Mouse (Mus musculus) stomach, embryonic 15.5 days (tissue): ENCODE data around the gene Ift140. TPM values are rescaled to one million over a fixed set of nuclear protein-coding genes. Genes with fewer than 3 reads are reported as not detected.

Experiments
- ATAC-seq: fragments of 200-750 bp; cut with Nextera tagmentation; 2 replicates; pipeline ENCODE4 v1.8.0; 2017; ENCODE audit warnings: low read depth, moderate number of reproducible peaks, moderate TSS enrichment; ENCODE audit not compliant: insufficient read depth, low FRiP score
- H3K27ac ChIP-seq: fragments of 300-500 bp; sonication (generic); 2 replicates; pipeline ENCODE4 v1.5.1; 2015; ENCODE audit warnings: mild to moderate bottlenecking, inconsistent platforms
- H3K27me3 ChIP-seq: fragments of 300-500 bp; sonication (generic); replicated peaks from 2 replicates; pipeline ENCODE4 v1.6.1; 2015; ENCODE audit warnings: inconsistent platforms
- H3K36me3 ChIP-seq: fragments of 300-500 bp; sonication (generic); 2 replicates; pipeline ENCODE4 v1.6.1; 2015; ENCODE audit warnings: inconsistent platforms
- H3K4me1 ChIP-seq: fragments of 300-500 bp; sonication (generic); 2 replicates; pipeline ENCODE4 v1.6.1; 2015; ENCODE audit warnings: inconsistent platforms
- H3K4me2 ChIP-seq: fragments of 300-500 bp; sonication (generic); 2 replicates; pipeline ENCODE4 v1.6.1; 2015; ENCODE audit warnings: mild to moderate bottlenecking, inconsistent platforms
- H3K4me3 ChIP-seq: fragments of 300-500 bp; sonication (generic); replicated peaks from 2 replicates; pipeline ENCODE4 v1.5.1; 2015; ENCODE audit warnings: inconsistent platforms
- H3K9ac ChIP-seq: fragments of 300-500 bp; sonication (generic); 2 replicates; pipeline ENCODE4 v1.6.1; 2015; ENCODE audit warnings: inconsistent platforms
- H3K9me3 ChIP-seq: fragments of 300-500 bp; sonication (generic); 2 replicates; pipeline ENCODE4 v1.6.1; 2016; ENCODE audit warnings: inconsistent platforms
- WGBS: fragments of 180-500 bp; shearing (Covaris S2); methylation state at CpG from one replicate; pipeline ENCODE4 v1.1.7; 2015; 5-methylcytosine and 5-hydroxymethylcytosine counted together
- polyA plus RNA-seq: library from polyadenylated mRNA; unstranded; fragments of >200 nt; fragmentation: Nextera tagmentation; extraction: Ambion mirVana; gene quantifications from 2 replicates; pipeline ENCODE4 v1.2.1, GENCODE M21; 2015

Ift140 gene
- 18.9 and 21.6 TPM in 2 replicates for polyA plus RNA-seq

GRCm38 (mm10) chr17:25015655-25016291, at the start of gene Ift140, which contains the start of gene Cramp1l:
TSS of gene Ift140 (plus strand) at chr17:25016085.
TSS of gene Cramp1l (minus strand) at chr17:25015788.
- ATAC-seq = peak; percentile 98
- H3K4me2 ChIP-seq = peak within 1 kb of the TSS; percentile 94
- under 1% methylated on average over 62 of the region's 62 CpGs for WGBS

GRCm38 (mm10) chr17:24987221-24987620, 28.7 kb upstream of the Ift140 start:
- Histone ChIP-seq H3K9me3 (no peaks in the 10 kb centered on the region), H3K27me3 (no peaks in the 10 kb centered on the region), H3K4me3 (no peak overlapping the region), H3K27ac (no peak overlapping the region), H3K4me2 (no peak overlapping the region), H3K4me1 (no peaks in the 10 kb centered on the region), H3K9ac (no peak overlapping the region), H3K36me3 (peaks cover 70% of the 10 kb centered on the region)
- no peak for ATAC-seq
- 89% methylated on average over 6 of the region's 6 CpGs for WGBS

More at GRCm38 (mm10) chr17:25015655-25016291, at the start of gene Ift140, which contains the start of gene Cramp1l:
- Histone ChIP-seq H3K27ac (peak within 1 kb of the TSS; percentile 90), H3K9me3 (no peaks in the 10 kb centered on the region), H3K36me3 (peaks cover 15% of the 10 kb centered on the region), H3K4me1 (peaks cover 15% of the 10 kb centered on the region), H3K9ac (peak within 1 kb of the TSS; percentile 88), H3K27me3 (no peaks in the 10 kb centered on the region), H3K4me3 (peak within 1 kb of the TSS; percentile 97)

- Histone ChIP-seq H3K4me3 (no peak overlapping the region), H3K9ac (no peak overlapping the region), H3K9me3 (no peaks in the 10 kb centered on the region), H3K4me2 (no peak overlapping the region), H3K27ac (no peak overlapping the region), H3K36me3 (peaks cover 63% of the 10 kb centered on the region), H3K27me3 (no peaks in the 10 kb centered on the region), H3K4me1 (no peaks in the 10 kb centered on the region)
- no peak for ATAC-seq
- WGBS = 89% methylated on average over 6 of the region's 6 CpGs
Observed at GRCm38 (mm10) chr17:24994721-24995120, 21.2 kb upstream of the Ift140 start.

- no peak overlapping the region for H3K27ac ChIP-seq
- no peaks in the 10 kb centered on the region for H3K4me1 ChIP-seq
- H3K36me3 ChIP-seq = peaks cover 21% of the 10 kb centered on the region
- no peak overlapping the region for H3K9ac ChIP-seq
- WGBS = 95% methylated on average over 3 of the region's 3 CpGs
- H3K9me3 ChIP-seq = no peaks in the 10 kb centered on the region
- H3K4me2 ChIP-seq = no peak overlapping the region
- no peak for ATAC-seq
- no peaks in the 10 kb centered on the region for H3K27me3 ChIP-seq
- no peak overlapping the region for H3K4me3 ChIP-seq
Observed at GRCm38 (mm10) chr17:25005102-25005501, 10.8 kb upstream of the Ift140 start.

- H3K4me2 ChIP-seq = no peak overlapping the region
- H3K4me3 ChIP-seq = no peak overlapping the region
- peaks cover 5% of the 10 kb centered on the region; the same call in 1 of the 2 replicates for H3K4me1 ChIP-seq
- H3K9me3 ChIP-seq = no peaks in the 10 kb centered on the region
- H3K27ac ChIP-seq = no peak overlapping the region
- peaks cover 29% of the 10 kb centered on the region for H3K36me3 ChIP-seq
- H3K27me3 ChIP-seq = no peaks in the 10 kb centered on the region
- H3K9ac ChIP-seq = no peak overlapping the region
- ATAC-seq = no peak
Observed at GRCm38 (mm10) chr17:25007480-25007879, 8.4 kb upstream of the Ift140 start.

- no peaks in the 10 kb centered on the region for H3K27me3 ChIP-seq
- ATAC-seq = no peak
- peak overlapping the region; percentile 88 for H3K9ac ChIP-seq
- peak overlapping the region; percentile 97 for H3K4me3 ChIP-seq
- no peaks in the 10 kb centered on the region for H3K9me3 ChIP-seq
- peaks cover 15% of the 10 kb centered on the region for H3K4me1 ChIP-seq
- peaks cover 15% of the 10 kb centered on the region for H3K36me3 ChIP-seq
- peak overlapping the region; percentile 70 for H3K27ac ChIP-seq
- peak overlapping the region; percentile 83 for H3K4me2 ChIP-seq
- WGBS = under 1% methylated on average over 74 of the region's 81 CpGs
Observed at GRCm38 (mm10) chr17:25013606-25014501, 2.0 kb upstream of the Ift140 start.

GRCm38 (mm10) chr17:25014841-25015570, 879 bp upstream of the Ift140 start:
- H3K27ac ChIP-seq = peak overlapping the region; percentile 85
- H3K9ac ChIP-seq = peak overlapping the region; percentile 88
- H3K4me2 ChIP-seq = peak overlapping the region; percentile 83
- peaks cover 15% of the 10 kb centered on the region for H3K4me1 ChIP-seq
- H3K4me3 ChIP-seq = peak overlapping the region; percentile 97
- H3K9me3 ChIP-seq = no peaks in the 10 kb centered on the region
- peaks cover 11% of the 10 kb centered on the region for H3K36me3 ChIP-seq
- no peak for ATAC-seq
- WGBS = under 1% methylated on average over 39 of the region's 39 CpGs
- H3K27me3 ChIP-seq = no peaks in the 10 kb centered on the region

GRCm38 (mm10) chr17:25016292-25017132, 627 bp downstream of the Ift140 start:
- H3K27ac ChIP-seq = peak overlapping the region; percentile 90
- H3K9ac ChIP-seq = peak overlapping the region; percentile 57
- no peaks in the 10 kb centered on the region for H3K27me3 ChIP-seq
- under 1% methylated on average over 55 of the region's 55 CpGs for WGBS
- H3K36me3 ChIP-seq = peaks cover 11% of the 10 kb centered on the region
- H3K4me2 ChIP-seq = peak overlapping the region; percentile 94
- peaks cover 15% of the 10 kb centered on the region for H3K4me1 ChIP-seq
- peak; percentile 84 for ATAC-seq
- peak overlapping the region; percentile 97 for H3K4me3 ChIP-seq
- H3K9me3 ChIP-seq = no peaks in the 10 kb centered on the region

- Histone ChIP-seq H3K36me3 (peaks cover 17% of the 10 kb centered on the region), H3K9ac (no peak overlapping the region), H3K4me1 (no peaks in the 10 kb centered on the region), H3K9me3 (no peaks in the 10 kb centered on the region), H3K4me3 (no peak overlapping the region), H3K4me2 (no peak overlapping the region), H3K27me3 (no peaks in the 10 kb centered on the region), H3K27ac (no peak overlapping the region)
- WGBS = 63% methylated on average over 4 of the region's 4 CpGs
- no peak for ATAC-seq
Observed at GRCm38 (mm10) chr17:25036183-25036582, 20.3 kb downstream of the Ift140 start.

- ATAC-seq = no peak
- Histone ChIP-seq H3K27ac (no peak overlapping the region), H3K4me2 (no peak overlapping the region), H3K9ac (no peak overlapping the region), H3K36me3 (no peaks in the 10 kb centered on the region), H3K4me1 (no peaks in the 10 kb centered on the region), H3K4me3 (no peak overlapping the region), H3K27me3 (no peaks in the 10 kb centered on the region), H3K9me3 (no peaks in the 10 kb centered on the region)
- 70% methylated on average over 7 of the region's 7 CpGs for WGBS
Observed at GRCm38 (mm10) chr17:25044879-25045278, 29.0 kb downstream of the Ift140 start.

- H3K36me3 ChIP-seq = no peaks in the 10 kb centered on the region
- H3K27ac ChIP-seq = no peak overlapping the region
- no peak for ATAC-seq
- 88% methylated on average over 4 of the region's 4 CpGs for WGBS
- no peaks in the 10 kb centered on the region for H3K9me3 ChIP-seq
- H3K4me2 ChIP-seq = no peak overlapping the region
- no peaks in the 10 kb centered on the region for H3K27me3 ChIP-seq
- H3K9ac ChIP-seq = no peak overlapping the region
- no peak overlapping the region for H3K4me3 ChIP-seq
- H3K4me1 ChIP-seq = no peaks in the 10 kb centered on the region
Observed at GRCm38 (mm10) chr17:25045281-25045680, 29.4 kb downstream of the Ift140 start.
